Mouse (Mus musculus) bone marrow, adult 2 months (tissue): ENCODE results near the gene Ube2c. TPM values are rescaled to one million over a fixed set of nuclear protein-coding genes. Genes with fewer than 3 reads are reported as not detected.
A peak's percentile ranks its signal among the peaks of the same experiment; 100 is the strongest.

Experiments used
- H3K27ac ChIP-seq: fragments of 200-500 bp; 2 replicates; pipeline ENCODE4 v1.5.1; 2012; ENCODE audit warnings: low read depth, mild to moderate bottlenecking, control low read depth, inconsistent platforms, low read length; ENCODE audit not compliant: control insufficient read depth, poor library complexity, insufficient read depth
- H3K4me1 ChIP-seq: fragments of 200-500 bp; 2 replicates; pipeline ENCODE4 v1.6.1; 2011; ENCODE audit warnings: low read length; ENCODE audit not compliant: control insufficient read depth, insufficient read depth
- H3K4me3 ChIP-seq: fragments of 200-500 bp; replicated peaks from 2 replicates; pipeline ENCODE3; 2011; ENCODE audit warnings: mild to moderate bottlenecking, low read depth, low read length, control low read depth; ENCODE audit not compliant: control insufficient read depth
- CTCF ChIP-seq: fragments of 200-500 bp; IDR thresholded peaks from 2 replicates; pipeline ENCODE4 v1.5.1; 2011; ENCODE audit warnings: low read length, control low read depth; ENCODE audit not compliant: control insufficient read depth, insufficient read depth
- POLR2A ChIP-seq: fragments of 200-500 bp; IDR thresholded peaks from 2 replicates; pipeline ENCODE4 v1.6.1; 2011; ENCODE audit warnings: low read depth, mild to moderate bottlenecking, control low read depth, low read length, borderline replicate concordance; ENCODE audit not compliant: control insufficient read depth
- WGBS: fragments of 180-500 bp; shearing (Covaris S2); methylation state at CpG from one replicate; pipeline ENCODE4 v1.1.7; 2018; 5-methylcytosine and 5-hydroxymethylcytosine counted together
- polyA plus RNA-seq: library from polyadenylated mRNA; stranded (reverse); fragments of >200 nt; gene quantifications from 2 replicates; pipeline ENCODE4 v1.2.4, GENCODE M21; 2011; ENCODE audit warnings: low replicate concordance; ENCODE audit not compliant: missing spikeins, insufficient read depth, insufficient read length

Ube2c gene
- polyA plus RNA-seq, 1 experiment: 261 TPM

DNA sequence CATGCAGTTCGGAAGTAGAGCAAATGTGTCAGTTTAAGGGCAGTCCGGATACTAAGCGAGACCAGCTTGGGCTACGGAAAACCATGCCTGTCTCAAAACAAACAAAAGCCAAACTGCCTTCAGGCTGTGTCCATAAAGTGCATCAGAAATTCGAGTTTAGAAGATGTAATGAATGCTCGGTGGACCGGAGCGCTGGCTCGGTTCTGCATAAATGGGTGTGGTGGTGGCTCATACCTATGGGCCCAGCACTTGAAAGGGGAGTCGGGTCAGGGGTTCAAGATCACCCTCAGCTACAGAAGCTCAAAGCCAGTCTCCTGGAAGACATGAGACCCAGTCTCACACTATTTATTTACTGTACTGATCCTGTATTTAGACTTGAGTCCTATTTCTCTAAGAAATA is 18.1 kb downstream of the Ube2c start:
- H3K27ac ChIP-seq: no peak overlapping the region
- 85% methylated on average over 10 of the region's 10 CpGs for whole genome bisulfite sequencing
- H3K4me3 ChIP-seq: no peak overlapping the region
- H3K4me1 ChIP-seq: peaks cover 4% of the 10 kb centered on the region
- no peak for TF ChIP-seq POLR2A
- TF ChIP-seq CTCF: no peak

GRCm38 (mm10) chr2:164788411-164788810 is 18.7 kb downstream of the Ube2c start:
- no peak overlapping the region for H3K27ac ChIP-seq
- H3K4me1 ChIP-seq: peaks cover 4% of the 10 kb centered on the region
- 81% methylated on average over 4 of the region's 4 CpGs for WGBS
- no peak for TF ChIP-seq CTCF
- no peak for TF ChIP-seq POLR2A
- H3K4me3 ChIP-seq: no peak overlapping the region

GRCm38 (mm10) chr2:164790451-164790850 is 20.8 kb downstream of the Ube2c start:
- H3K27ac ChIP-seq: no peak overlapping the region
- 84% methylated on average over 4 of the region's 4 CpGs for WGBS
- H3K4me3 ChIP-seq: no peak overlapping the region
- peaks cover 3% of the 10 kb centered on the region for H3K4me1 ChIP-seq
- TF ChIP-seq POLR2A (no peak), CTCF (no peak)

DNA sequence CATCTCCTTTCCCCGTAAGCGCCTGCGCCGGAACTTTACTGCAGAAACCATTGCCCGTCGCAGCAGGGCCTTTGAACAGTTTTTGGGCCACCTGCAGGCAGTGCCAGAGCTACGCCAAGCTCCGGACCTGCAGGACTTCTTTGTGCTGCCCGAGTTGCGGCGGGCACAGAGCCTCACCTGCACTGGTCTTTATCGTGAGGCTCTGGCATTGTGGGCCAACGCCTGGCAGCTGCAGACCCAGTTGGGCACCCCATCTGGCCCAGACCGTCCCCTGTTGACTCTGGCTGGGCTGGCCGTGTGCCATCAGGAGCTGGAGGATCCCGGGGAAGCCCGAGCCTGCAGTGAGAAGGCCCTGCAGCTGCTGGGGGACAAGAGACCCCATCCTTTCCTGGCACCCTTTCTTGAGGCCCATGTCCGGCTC is 22.2 kb downstream of the Ube2c start:
- WGBS: 94% methylated on average over 18 of the region's 18 CpGs

GRCm38 (mm10) chr2:164792400-164793190 is 22.9 kb downstream of the Ube2c start:
- Histone ChIP-seq H3K27ac (no peak overlapping the region), H3K4me1 (peaks cover 1% of the 10 kb centered on the region; the same call in 1 of the 2 replicates), H3K4me3 (no peak overlapping the region)
- WGBS: 93% methylated on average over 12 of the region's 12 CpGs
- TF ChIP-seq POLR2A (no peak), CTCF (no peak)

More for the DNA sequence above, 22.2 kb downstream of the Ube2c start:
- Histone ChIP-seq H3K4me3 (no peak overlapping the region), H3K4me1 (peaks cover 1% of the 10 kb centered on the region; the same call in 1 of the 2 replicates), H3K27ac (no peak overlapping the region)
- TF ChIP-seq CTCF (no peak), POLR2A (no peak)

- TF ChIP-seq POLR2A: no peak
- peak; percentile 74 for TF ChIP-seq CTCF
- Histone ChIP-seq H3K27ac (no peak overlapping the region), H3K4me3 (no peak overlapping the region), H3K4me1 (peaks cover 1% of the 10 kb centered on the region; the same call in 1 of the 2 replicates)
- WGBS: 94% methylated on average over 3 of the region's 3 CpGs
Measured at GRCm38 (mm10) chr2:164793236-164793635, 23.5 kb downstream of the Ube2c start.

DNA sequence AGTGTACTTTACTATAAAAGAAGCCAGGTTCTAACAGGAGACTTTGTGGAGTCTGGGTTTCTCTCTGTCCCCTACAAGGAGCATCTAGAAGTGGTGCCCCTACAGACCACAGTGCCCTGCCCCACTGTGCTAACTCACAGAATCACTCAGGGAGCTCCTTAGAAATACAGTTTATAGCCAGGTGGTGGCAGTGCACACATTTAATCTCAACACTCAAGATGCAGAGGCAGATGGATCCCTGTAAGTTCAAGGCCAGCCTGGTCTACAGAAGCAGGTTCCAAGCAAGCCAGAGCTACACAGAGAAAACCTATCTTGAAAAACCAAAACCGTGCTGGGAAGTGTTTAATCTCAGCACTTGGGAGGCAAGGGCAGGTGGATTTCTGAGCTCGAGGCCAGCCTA is 24.1 kb downstream of the Ube2c start:
- H3K4me3 ChIP-seq: no peak overlapping the region
- H3K27ac ChIP-seq: no peak overlapping the region
- no peak for TF ChIP-seq POLR2A
- no peak for TF ChIP-seq CTCF
- no peaks in the 10 kb centered on the region for H3K4me1 ChIP-seq
- WGBS: 80% methylated on average over 2 of the region's 2 CpGs

GRCm38 (mm10) chr2:164794293-164794692 is 24.6 kb downstream of the Ube2c start:
- no peak overlapping the region for H3K4me3 ChIP-seq
- WGBS: 27% methylated on average over 5 of the region's 5 CpGs
- TF ChIP-seq POLR2A: no peak
- peak; percentile 90 for TF ChIP-seq CTCF
- no peaks in the 10 kb centered on the region for H3K4me1 ChIP-seq
- H3K27ac ChIP-seq: no peak overlapping the region
